Mouse (Mus musculus): Measurements from ENCODE around the gene Ero1l. TPM values are rescaled to one million over a fixed set of nuclear protein-coding genes. Genes with fewer than 3 reads are reported as not detected.

The Ero1l gene
- polyA plus RNA-seq, 1 experiment from 2014 or later: 37.0 TPM

GRCm38 (mm10) chr14:45303939-45304338 lies 14.6 kb downstream of the Ero1l start:
- Histone ChIP-seq H3K4me1 (peaks cover 6% of the 10 kb centered on the region), H3K36me3 (peaks cover 63% of the 10 kb centered on the region), H3K4me3 (no peak overlapping the region), H3K9ac (no peak overlapping the region), H3K27me3 (replicated peaks) (no peaks in the 10 kb centered on the region), H3K9me3 (no peaks in the 10 kb centered on the region), H3K27ac (replicated peaks) (no peak overlapping the region), H3K4me2 (no peak overlapping the region)
- WGBS: 59% methylated on average over 4 of the region's 4 CpGs
- ATAC-seq (ENCODE audit: extremely low read depth, insufficient number of reproducible peaks, low FRiP score, low TSS enrichment): no peak

GRCm38 (mm10) chr14:45291608-45292007 lies 27.0 kb downstream of the Ero1l start:
- WGBS: 74% methylated on average over 4 of the region's 4 CpGs
- ATAC-seq (ENCODE audit: extremely low read depth, insufficient number of reproducible peaks, low FRiP score, low TSS enrichment): no peak

GRCm38 (mm10) chr14:45282066-45282465 lies 36.5 kb downstream of the Ero1l start:
- WGBS: 78% methylated on average over 3 of the region's 3 CpGs
- no peak for ATAC-seq (ENCODE audit: extremely low read depth, insufficient number of reproducible peaks, low FRiP score, low TSS enrichment)
- H3K9ac ChIP-seq: no peak overlapping the region
- H3K4me3 ChIP-seq: no peak overlapping the region
- no peaks in the 10 kb centered on the region for H3K9me3 ChIP-seq
- H3K4me2 ChIP-seq: no peak overlapping the region
- peaks cover 39% of the 10 kb centered on the region for H3K36me3 ChIP-seq
- H3K4me1 ChIP-seq: no peaks in the 10 kb centered on the region
- H3K27ac ChIP-seq (replicated peaks): no peak overlapping the region
- H3K27me3 ChIP-seq (replicated peaks): no peaks in the 10 kb centered on the region

More at GRCm38 (mm10) chr14:45291608-45292007, 27.0 kb downstream of the Ero1l start:
- H3K9ac ChIP-seq: no peak overlapping the region
- no peak overlapping the region for H3K27ac ChIP-seq (replicated peaks)
- no peak overlapping the region for H3K4me2 ChIP-seq
- H3K27me3 ChIP-seq (replicated peaks): no peaks in the 10 kb centered on the region
- H3K36me3 ChIP-seq: peaks cover 67% of the 10 kb centered on the region
- H3K4me1 ChIP-seq: no peaks in the 10 kb centered on the region
- H3K4me3 ChIP-seq: no peak overlapping the region
- H3K9me3 ChIP-seq: no peaks in the 10 kb centered on the region

DNA sequence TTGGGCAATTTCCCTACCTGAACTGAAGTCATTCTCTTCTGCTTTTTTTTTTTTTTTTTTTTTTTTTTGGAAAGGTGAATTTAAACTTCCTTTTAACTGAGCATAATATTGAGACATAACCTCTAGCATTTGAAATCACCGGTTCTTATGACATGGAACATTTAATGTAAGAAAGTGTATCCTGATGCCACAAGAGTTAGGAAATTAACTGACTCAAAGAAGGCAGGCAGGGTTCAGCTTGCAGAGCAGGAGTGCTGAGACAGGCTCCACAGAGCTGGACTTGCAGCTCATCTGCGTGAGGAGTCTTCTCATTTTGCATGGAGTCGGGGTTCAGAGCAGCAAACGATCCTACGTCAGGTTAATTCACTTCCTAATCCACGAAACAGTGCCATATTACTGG lies 42.8 kb downstream of the Ero1l start:
- Histone ChIP-seq H3K27ac (replicated peaks) (no peak overlapping the region), H3K4me1 (no peaks in the 10 kb centered on the region), H3K27me3 (replicated peaks) (no peaks in the 10 kb centered on the region), H3K4me2 (no peak overlapping the region), H3K9ac (no peak overlapping the region), H3K36me3 (peaks cover 27% of the 10 kb centered on the region), H3K4me3 (no peak overlapping the region), H3K9me3 (no peaks in the 10 kb centered on the region)
- WGBS: 80% methylated on average over 6 of the region's 6 CpGs
- no peak for ATAC-seq (ENCODE audit: extremely low read depth, insufficient number of reproducible peaks, low FRiP score, low TSS enrichment)

- Histone ChIP-seq H3K4me1 (no peaks in the 10 kb centered on the region), H3K4me2 (no peak overlapping the region), H3K4me3 (no peak overlapping the region), H3K9me3 (peaks cover 8% of the 10 kb centered on the region), H3K27me3 (replicated peaks) (no peaks in the 10 kb centered on the region), H3K9ac (no peak overlapping the region), H3K27ac (replicated peaks) (no peak overlapping the region), H3K36me3 (peaks cover 19% of the 10 kb centered on the region)
- 84% methylated on average over 3 of the region's 3 CpGs for WGBS
- no peak for ATAC-seq (ENCODE audit: extremely low read depth, insufficient number of reproducible peaks, low FRiP score, low TSS enrichment)
Measured at GRCm38 (mm10) chr14:45263831-45264592, 54.6 kb downstream of the Ero1l start.

DNA sequence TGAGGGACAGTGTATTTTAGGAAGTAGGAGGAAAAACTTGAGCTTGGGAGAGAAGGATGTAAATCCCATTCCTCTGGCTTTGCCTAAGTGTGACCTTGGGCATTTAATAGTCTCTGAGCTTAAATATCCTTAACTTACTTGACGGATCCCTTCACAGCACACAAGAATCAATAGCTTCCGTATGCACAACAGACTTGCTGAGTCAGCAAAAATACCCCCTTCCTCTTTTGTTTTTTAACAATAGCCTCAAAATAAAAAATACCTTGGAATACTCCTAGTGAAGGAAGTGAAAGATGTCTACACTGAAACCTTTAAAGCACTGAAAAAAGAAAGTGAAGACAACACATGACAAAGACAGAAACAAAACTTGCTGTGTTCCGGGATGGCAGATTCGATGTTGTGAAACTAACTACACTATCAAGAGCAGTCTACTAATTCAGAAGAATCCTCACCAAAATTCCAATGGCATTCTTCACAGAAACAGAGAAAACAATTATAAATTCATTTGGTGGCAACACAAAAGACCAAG lies 67.0 kb downstream of the Ero1l start:
- Histone ChIP-seq H3K4me2 (no peak overlapping the region), H3K27me3 (replicated peaks) (no peaks in the 10 kb centered on the region), H3K27ac (replicated peaks) (no peak overlapping the region), H3K9me3 (no peaks in the 10 kb centered on the region), H3K4me1 (no peaks in the 10 kb centered on the region), H3K9ac (no peak overlapping the region), H3K4me3 (no peak overlapping the region), H3K36me3 (peaks cover 9% of the 10 kb centered on the region)
- ATAC-seq (ENCODE audit: extremely low read depth, insufficient number of reproducible peaks, low FRiP score, low TSS enrichment): no peak
- WGBS: 85% methylated on average over 4 of the region's 4 CpGs

DNA sequence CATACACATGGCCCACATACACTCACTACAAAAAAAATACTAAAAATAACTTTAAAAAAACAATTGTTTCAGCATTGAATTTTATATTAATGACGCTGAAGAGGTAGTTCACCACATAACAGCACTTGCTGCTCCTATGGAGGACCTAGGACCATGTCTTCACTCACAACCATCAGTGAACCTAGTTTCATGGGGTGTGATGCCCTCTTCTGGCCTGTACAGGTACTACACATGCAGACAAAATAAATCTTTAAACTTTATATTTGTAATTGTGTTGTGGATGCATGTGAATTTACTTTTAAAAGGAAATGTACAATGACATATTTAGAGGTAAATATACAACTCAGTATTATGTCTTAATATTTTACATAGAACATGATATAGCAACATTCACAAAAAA lies 77.0 kb downstream of the Ero1l start:
- WGBS: 36% methylated on average over 1 of the region's 1 CpGs

GRCm38 (mm10) chr14:45239042-45239441 lies 79.5 kb downstream of the Ero1l start:
- no peak for ATAC-seq (ENCODE audit: extremely low read depth, insufficient number of reproducible peaks, low FRiP score, low TSS enrichment)
- no peak overlapping the region for H3K4me2 ChIP-seq
- no peak overlapping the region for H3K27ac ChIP-seq (replicated peaks)
- no peaks in the 10 kb centered on the region for H3K27me3 ChIP-seq (replicated peaks)
- H3K9ac ChIP-seq: no peak overlapping the region
- 0 out of 2 replicates have a peak, but pooled peaks cover 2% of the 10 kb centered on the region for H3K9me3 ChIP-seq
- H3K4me3 ChIP-seq: no peak overlapping the region
- no peaks in the 10 kb centered on the region for H3K36me3 ChIP-seq
- 78% methylated on average over 2 of the region's 2 CpGs for WGBS
- no peaks in the 10 kb centered on the region for H3K4me1 ChIP-seq

More for the DNA sequence above, 77.0 kb downstream of the Ero1l start:
- no peak overlapping the region for H3K4me3 ChIP-seq
- no peaks in the 10 kb centered on the region for H3K27me3 ChIP-seq (replicated peaks)
- H3K27ac ChIP-seq (replicated peaks): no peak overlapping the region
- no peaks in the 10 kb centered on the region for H3K36me3 ChIP-seq
- no peak for ATAC-seq (ENCODE audit: extremely low read depth, insufficient number of reproducible peaks, low FRiP score, low TSS enrichment)
- H3K9ac ChIP-seq: no peak overlapping the region
- H3K9me3 ChIP-seq: 0 out of 2 replicates have a peak, but pooled peaks cover 2% of the 10 kb centered on the region
- H3K4me1 ChIP-seq: no peaks in the 10 kb centered on the region
- no peak overlapping the region for H3K4me2 ChIP-seq

Other genes with a start within 250 kb of the Ero1l start
- gene Gpr137c, start 99.1 kb downstream of the Ero1l start, polyA plus RNA-seq (2015; fragmentation: Nextera tagmentation; extraction: Ambion mirVana): 2.9 and 3.4 TPM in 2 replicates
- 11.1 and 11.7 TPM in 2 replicates for gene Txndc16, start 98.4 kb downstream of the Ero1l start, polyA plus RNA-seq (2015; fragmentation: Nextera tagmentation; extraction: Ambion mirVana)
- 112 and 122 TPM in 2 replicates for gene Psmc6, start 11.0 kb upstream of the Ero1l start, polyA plus RNA-seq (2015; fragmentation: Nextera tagmentation; extraction: Ambion mirVana)
- gene Styx, start 32.3 kb upstream of the Ero1l start, polyA plus RNA-seq (2015; fragmentation: Nextera tagmentation; extraction: Ambion mirVana): 46.1 and 58.3 TPM in 2 replicates
- 28.6 and 30.0 TPM in 2 replicates for gene Gnpnat1, start 86.1 kb upstream of the Ero1l start, polyA plus RNA-seq (2015; fragmentation: Nextera tagmentation; extraction: Ambion mirVana)
- gene Fermt2, start 211.3 kb upstream of the Ero1l start, polyA plus RNA-seq (2015; fragmentation: Nextera tagmentation; extraction: Ambion mirVana): 170 and 197 TPM in 2 replicates

Data from heart, embryonic 13.5 days (tissue).